Mouse (Mus musculus) lung, adult 18-20 months (tissue): Measurements from ENCODE around the gene Srsf3.
A peak's percentile ranks its signal among the peaks of the same experiment; 100 is the strongest.
"Not testable (repeated sequence)": the region's sequence is repeated elsewhere in the genome, so short reads cannot be mapped to it uniquely, and the experiment has no call there.

Experiments used
- DNase-seq, 2 experiments: peaks; one replicate each; pipeline ENCODE4 v3.0.0; 2022; ENCODE audit warnings: mixed read lengths in 2 of 2

Srsf3 gene

DNA sequence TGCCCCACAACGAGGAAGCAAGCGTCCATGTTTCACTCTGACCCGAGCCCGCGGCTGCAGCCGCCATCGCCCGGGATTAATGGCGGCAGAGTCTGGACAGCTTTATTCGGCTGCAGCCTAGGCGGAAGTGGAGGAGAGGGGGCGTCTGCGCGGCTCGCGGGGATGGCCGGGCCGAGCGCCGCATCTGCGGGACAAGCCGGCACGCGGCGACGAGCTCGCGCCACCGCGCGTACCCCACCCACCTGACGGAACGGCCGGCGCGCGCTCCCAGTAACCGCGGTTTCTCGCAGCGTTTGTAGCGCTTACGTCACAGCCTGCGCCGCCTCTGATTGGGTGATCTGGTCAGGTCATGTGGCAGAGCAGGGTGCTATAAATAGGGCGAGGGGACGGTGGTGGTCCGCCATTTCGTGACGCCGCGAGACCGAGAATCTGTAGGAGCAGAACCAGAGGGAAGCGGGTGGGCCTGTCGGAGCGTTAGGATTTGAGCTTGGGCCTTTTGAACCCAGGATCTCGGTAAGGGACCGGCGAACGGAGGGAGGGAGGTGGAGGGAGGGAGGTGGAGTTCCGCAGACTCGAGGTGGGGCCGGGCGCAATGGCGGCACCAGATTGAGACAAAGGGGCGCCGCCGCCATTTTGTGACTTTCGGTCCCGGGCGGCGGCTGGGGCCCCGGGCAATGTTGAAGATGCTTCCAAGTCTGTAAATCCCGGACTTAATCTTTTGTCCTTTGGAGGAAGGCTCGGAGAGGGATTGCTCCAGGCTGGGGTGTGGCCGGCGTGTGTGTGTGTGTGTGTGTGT lies at the start of gene Srsf3:
TSS of gene Srsf3 (plus strand) at position 355 of the 796 bp plus-strand sequence.
- peak; percentile 99 for DNase-seq

- DNase-seq, result no peak
These were observed 47.6 kb upstream of the Srsf3 start for GRCm38 (mm10) chr17:28984724-28985420.

DNA sequence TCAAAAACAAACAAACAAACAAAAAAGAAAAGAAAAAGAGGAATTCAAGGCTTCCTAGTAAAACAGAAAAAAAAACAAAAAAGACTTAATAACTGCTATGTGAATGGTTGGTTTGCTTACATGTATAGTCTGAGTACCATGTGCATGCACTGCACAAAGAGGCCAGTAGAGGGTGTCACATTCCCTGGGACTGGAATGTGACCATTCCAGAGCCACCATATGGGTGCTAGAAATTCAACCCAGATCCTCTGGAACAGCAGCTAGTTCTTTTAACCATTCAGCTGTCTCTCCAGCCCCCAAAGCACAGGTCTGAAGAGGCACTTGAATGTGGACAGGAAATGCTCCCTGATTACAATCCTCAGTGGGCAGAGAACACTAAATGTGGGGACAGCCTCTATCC lies 45.6 kb upstream of the Srsf3 start:
- DNase-seq, result peak; percentile 23 to 24

GRCm38 (mm10) chr17:28987713-28988112 lies 44.7 kb upstream of the Srsf3 start:
- DNase-seq, result peak; percentile 19 to 40

DNA sequence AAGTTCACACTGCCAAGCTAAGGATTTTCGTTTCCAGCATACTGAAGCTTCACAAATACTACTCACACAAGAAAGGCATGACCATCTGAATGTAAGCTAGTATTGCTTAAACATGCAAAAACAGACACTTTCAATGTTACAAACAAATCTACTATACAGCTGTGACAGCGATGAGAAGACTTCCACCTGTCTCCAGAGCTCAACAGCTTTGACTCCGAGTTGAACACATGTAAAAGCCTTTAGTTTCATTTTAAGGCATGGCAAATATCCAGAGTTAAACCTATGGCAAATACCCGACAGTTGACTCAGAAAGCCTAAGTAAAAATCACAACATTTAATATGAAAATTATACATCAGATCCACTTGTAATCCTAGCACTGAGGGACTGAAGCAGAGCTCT lies 44.1 kb upstream of the Srsf3 start:
- DNase-seq, result no peak

- DNase-seq, result no peak
These were observed 43.4 kb upstream of the Srsf3 start for GRCm38 (mm10) chr17:28988996-28989395.

DNA sequence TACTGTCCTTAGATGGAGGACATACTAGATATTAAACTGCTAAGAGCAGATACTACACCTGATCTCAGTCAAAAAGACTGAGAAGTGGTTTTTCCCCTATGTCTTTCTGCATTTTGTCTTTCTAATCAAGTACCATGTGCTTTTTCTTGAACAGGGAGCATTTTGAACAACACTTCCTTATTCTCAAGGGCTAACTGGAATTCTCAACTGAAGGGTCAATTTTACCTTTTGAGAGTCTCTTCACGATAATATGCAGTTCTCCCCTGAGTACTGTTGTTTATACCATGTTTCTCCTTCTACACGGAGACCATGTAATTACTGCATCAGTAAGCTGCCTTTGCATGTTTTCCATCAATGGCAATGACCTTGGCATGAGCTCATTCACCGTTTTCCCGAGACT lies 42.4 kb upstream of the Srsf3 start:
- DNase-seq, result no peak

DNA sequence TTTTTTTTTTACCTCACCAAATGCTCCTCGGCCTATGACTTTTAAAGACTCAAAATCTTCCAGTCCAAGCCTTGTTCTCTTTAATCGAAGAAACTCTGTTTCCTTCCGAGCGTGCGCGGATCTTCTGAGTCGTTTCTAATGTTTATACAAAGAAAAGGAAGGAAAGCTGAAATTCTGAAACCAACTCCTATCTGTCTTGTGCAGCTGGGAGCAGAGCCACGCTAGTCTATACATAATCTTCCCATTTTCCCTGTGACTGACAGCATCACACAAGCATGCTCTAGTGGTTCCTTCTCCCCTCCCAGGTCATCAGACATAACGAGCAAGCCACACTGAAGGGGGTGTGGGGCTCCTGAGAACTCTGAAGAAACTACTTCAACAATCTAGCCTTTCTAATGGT lies 41.1 kb upstream of the Srsf3 start:
- no peak for DNase-seq

- DNase-seq, result peak; percentile 38 to 56
These were observed 40.3 kb upstream of the Srsf3 start for GRCm38 (mm10) chr17:28992105-28992504.

- DNase-seq, result not testable (repeated sequence)
These were observed 39.4 kb upstream of the Srsf3 start for GRCm38 (mm10) chr17:28993004-28993403.

- no peak for DNase-seq
These were observed 37.8 kb upstream of the Srsf3 start for GRCm38 (mm10) chr17:28994615-28995014.

- DNase-seq, result no peak
These were observed 32.0 kb upstream of the Srsf3 start for GRCm38 (mm10) chr17:29000465-29000864.

DNA sequence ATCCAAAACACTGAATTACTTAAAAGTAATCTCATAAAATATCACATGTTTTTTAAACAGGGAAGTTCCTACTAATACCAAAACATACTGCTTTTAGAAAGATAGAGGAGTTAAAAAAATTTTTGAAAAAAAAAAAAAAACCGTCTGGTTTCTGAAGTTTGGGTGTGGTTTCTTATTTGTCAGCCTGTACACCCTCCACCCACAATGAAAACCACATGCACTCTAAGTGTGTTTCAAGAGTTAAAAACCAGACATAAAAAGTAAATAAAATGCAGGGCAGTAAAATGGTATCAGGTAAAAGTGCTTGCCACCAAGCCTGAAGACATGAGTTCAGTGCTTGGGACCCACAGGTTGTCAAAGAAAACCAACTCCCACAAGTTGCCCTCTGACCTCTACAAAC lies 28.7 kb upstream of the Srsf3 start:
- no peak for DNase-seq

GRCm38 (mm10) chr17:29005002-29005401 lies 27.4 kb upstream of the Srsf3 start:
- no peak for DNase-seq

- DNase-seq, result peak in 1 of 2 experiments; percentile 33
These were observed 25.6 kb upstream of the Srsf3 start for GRCm38 (mm10) chr17:29006812-29007211.

GRCm38 (mm10) chr17:29007243-29007640 lies 25.2 kb upstream of the Srsf3 start:
- DNase-seq, result no peak

GRCm38 (mm10) chr17:29007641-29008325 lies 24.6 kb upstream of the Srsf3 start, which contains the start of gene Stk38:
TSS of gene Stk38 (minus strand) at chr17:29007995.
- DNase-seq, result peak; percentile 90 to 93

- no peak for DNase-seq
These were observed 24.1 kb upstream of the Srsf3 start for GRCm38 (mm10) chr17:29008326-29008650.

- no peak for DNase-seq
These were observed 23.2 kb upstream of the Srsf3 start for GRCm38 (mm10) chr17:29009181-29009580.

DNA sequence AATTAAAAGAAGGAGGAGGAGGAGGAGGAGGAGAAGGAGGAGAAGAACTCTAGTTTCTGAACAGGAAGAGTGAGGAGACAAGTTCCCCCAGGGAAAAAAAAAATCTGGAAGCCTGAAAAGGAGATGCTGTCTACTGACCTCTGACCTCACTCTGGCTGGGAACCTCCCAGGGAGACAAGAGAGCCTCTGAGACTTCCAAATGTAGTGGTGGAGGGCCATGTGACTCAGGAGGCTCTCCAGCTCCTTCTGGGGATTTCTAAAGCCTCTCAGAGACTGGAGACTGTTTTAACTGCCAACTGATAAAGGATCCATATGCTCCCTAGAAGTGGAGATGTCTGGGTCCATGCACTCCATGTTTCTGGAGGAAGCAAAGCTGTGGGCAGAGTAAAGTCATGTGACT lies 18.2 kb upstream of the Srsf3 start:
- no peak for DNase-seq

GRCm38 (mm10) chr17:29015638-29016037 lies 16.8 kb upstream of the Srsf3 start:
- DNase-seq, result peak in 1 of 2 experiments; percentile 51

DNA sequence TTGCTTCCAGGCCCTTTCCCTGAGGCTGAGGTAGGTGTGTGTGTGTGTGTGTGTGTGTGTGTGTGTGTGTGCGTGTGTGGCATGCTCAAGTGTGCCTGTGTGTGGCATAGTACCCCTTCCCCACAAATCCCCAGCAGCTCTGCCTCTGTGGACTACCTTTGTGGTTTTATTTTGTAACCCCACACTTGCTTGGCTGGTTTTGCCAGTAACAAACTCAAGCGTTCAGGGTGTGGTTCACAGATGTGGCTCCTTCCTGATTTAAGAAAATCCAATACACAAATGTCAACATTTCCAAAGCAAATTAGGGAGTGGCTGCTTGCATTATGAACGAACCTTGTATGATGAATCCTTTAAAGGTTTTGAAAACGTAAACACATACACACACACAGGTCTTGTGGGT lies 15.7 kb upstream of the Srsf3 start:
- peak; percentile 69 to 75 for DNase-seq

DNA sequence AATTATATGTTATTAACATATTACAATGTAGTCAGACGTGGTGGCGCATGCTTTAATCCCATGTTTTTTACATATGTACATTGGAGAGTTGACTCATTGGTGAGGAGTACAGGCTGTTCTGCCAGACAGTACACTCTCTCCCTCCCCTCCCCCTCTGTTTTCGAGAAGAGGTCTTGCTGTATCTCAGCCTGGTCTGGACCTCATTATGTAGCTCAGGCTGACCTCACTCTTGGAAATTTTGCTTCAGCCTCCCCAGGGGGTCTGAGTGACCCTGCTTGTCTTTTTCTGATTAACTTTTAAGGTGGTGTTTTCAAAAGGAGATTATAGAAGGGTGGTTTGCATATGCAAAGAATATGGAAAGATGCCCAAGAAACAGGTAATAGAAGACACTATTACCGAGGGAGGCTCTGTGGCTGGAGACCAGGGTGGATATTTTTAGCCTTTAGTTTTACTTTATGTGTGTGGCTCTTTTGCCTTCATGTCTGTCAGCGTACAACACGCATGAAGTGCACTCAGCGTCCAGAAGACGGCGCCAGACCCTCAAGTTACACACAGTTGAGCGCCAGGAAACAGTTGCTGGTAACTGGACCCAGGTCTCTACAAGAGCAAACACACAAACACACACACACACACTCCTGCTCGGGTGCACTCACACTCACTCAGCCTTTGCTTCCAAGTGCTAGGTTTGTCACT lies 14.0 kb upstream of the Srsf3 start:
- peak; percentile 44 to 58 for DNase-seq
